Mouse (Mus musculus) kidney, postnatal 0 days (tissue): Measurements from ENCODE around the gene Klk1b8. TPM values are rescaled to one million over a fixed set of nuclear protein-coding genes. Genes with fewer than 3 reads are reported as not detected.
"Not testable (repeated sequence)": the region's sequence is repeated elsewhere in the genome, so short reads cannot be mapped to it uniquely, and the experiment has no call there.

Source experiments
- ATAC-seq: fragments of 200-750 bp; cut with Nextera tagmentation; replicated peaks from 2 replicates; pipeline ENCODE4 v1.8.0; 2017; ENCODE audit warnings: low read depth, moderate number of reproducible peaks, moderate TSS enrichment, moderate library complexity; ENCODE audit not compliant: low FRiP score
- DNase-seq: peaks from one replicate; pipeline ENCODE4 v3.0.0-alpha.2; 2016; ENCODE audit warnings: low spot score
- H3K27ac ChIP-seq: fragments of 300-500 bp; sonication (generic); 2 replicates; pipeline ENCODE4 v1.5.1; 2014; ENCODE audit warnings: mild to moderate bottlenecking
- H3K27me3 ChIP-seq: fragments of 300-500 bp; sonication (generic); 2 replicates; pipeline ENCODE4 v1.6.1; 2014; ENCODE audit warnings: low read length, mixed read lengths; ENCODE audit not compliant: insufficient read depth
- H3K36me3 ChIP-seq: fragments of 300-500 bp; sonication (generic); 2 replicates; pipeline ENCODE4 v1.6.1; 2014; ENCODE audit warnings: low read length, mixed read lengths; ENCODE audit not compliant: insufficient read depth
- H3K4me1 ChIP-seq: fragments of 300-500 bp; sonication (generic); replicated peaks from 2 replicates; pipeline ENCODE4 v1.6.1; 2014; ENCODE audit warnings: antibody characterized with exemption, low read length, mixed read lengths; ENCODE audit not compliant: insufficient read depth
- H3K4me2 ChIP-seq: fragments of 300-500 bp; sonication (generic); 2 replicates; pipeline ENCODE4 v1.6.1; 2014; ENCODE audit warnings: mild to moderate bottlenecking, low read length, moderate library complexity, mixed read lengths
- H3K4me3 ChIP-seq: fragments of 300-500 bp; sonication (generic); replicated peaks from 2 replicates; pipeline ENCODE4 v1.5.1; 2014; ENCODE audit warnings: low read depth, low read length
- H3K9ac ChIP-seq: fragments of 300-500 bp; sonication (generic); 2 replicates; pipeline ENCODE4 v1.6.1; 2014; ENCODE audit warnings: low read depth, low read length
- H3K9me3 ChIP-seq: fragments of 300-500 bp; sonication (generic); replicated peaks from 2 replicates; pipeline ENCODE4 v1.6.1; 2016; ENCODE audit warnings: low read length, inconsistent platforms, mixed read lengths
- CTCF ChIP-seq: IDR thresholded peaks from 2 replicates; pipeline ENCODE4 v1.5.1; 2016; ENCODE audit warnings: antibody characterized with exemption, low read depth, mild to moderate bottlenecking, moderate library complexity
- WGBS: fragments of 180-500 bp; shearing (Covaris S2); extraction: QIAGEN DNeasy Blood & Tissue Kit; methylation state at CpG from one replicate; pipeline ENCODE4 v1.1.7; 2014; 5-methylcytosine and 5-hydroxymethylcytosine counted together
- polyA plus RNA-seq: library from polyadenylated mRNA; unstranded; fragments of >200 nt; fragmentation: Nextera tagmentation; extraction: Ambion mirVana; gene quantifications from 2 replicates; pipeline ENCODE4 v1.2.1, GENCODE M21; 2015

The Klk1b8 gene
- polyA plus RNA-seq, 1 experiment from 2014 or later, result 0.18 TPM

DNA sequence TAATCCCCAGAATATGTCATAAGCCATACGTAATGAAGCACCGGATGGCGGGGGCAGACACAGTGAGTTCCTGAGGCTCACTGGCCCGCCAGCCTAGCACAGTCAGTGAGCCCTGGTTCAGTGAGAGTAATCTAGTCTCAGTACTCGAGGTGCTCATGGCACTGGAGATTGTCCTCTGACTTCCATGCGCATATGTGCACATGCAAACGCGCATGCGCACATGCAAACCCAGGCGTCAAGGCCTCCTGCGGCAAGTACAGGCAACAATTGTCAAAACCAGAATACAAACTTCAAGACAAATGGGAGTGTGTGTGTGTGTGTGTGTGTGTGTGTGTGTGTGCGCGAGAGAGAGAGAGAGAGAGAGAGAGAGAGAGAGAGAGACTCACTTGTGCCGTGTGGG, 13.9 kb upstream of the Klk1b8 start:
- TF ChIP-seq CTCF, result no peak
- no peak overlapping the region for H3K9ac ChIP-seq
- no peak overlapping the region for H3K27ac ChIP-seq
- no peaks in the 10 kb centered on the region for H3K9me3 ChIP-seq
- H3K36me3 ChIP-seq, result no peaks in the 10 kb centered on the region
- H3K4me1 ChIP-seq, result no peaks in the 10 kb centered on the region
- no peaks in the 10 kb centered on the region for H3K27me3 ChIP-seq
- no peak for ATAC-seq
- DNase-seq, result no peak
- H3K4me2 ChIP-seq, result no peak overlapping the region
- no peak overlapping the region for H3K4me3 ChIP-seq
- 82% methylated on average over 14 of the region's 14 CpGs for WGBS

DNA sequence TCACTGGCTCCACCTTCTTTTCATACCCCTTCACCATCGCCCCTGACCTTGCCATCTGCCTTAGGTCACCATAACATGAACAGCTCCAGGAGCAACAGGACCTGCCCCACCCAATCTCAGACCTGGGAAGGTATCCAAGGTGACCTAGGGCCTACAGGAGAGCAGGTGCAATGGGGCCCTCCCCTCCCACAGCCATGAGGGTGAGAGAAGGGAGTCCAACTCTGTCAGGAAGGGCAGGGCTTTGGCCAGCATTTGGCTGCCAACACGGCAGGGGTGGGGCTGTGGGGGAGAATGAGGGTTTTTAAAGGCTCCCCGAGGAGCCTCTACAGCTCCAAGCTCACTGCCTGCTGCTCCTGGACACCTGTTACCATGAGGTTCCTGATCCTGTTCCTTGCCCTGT, 8.2 kb upstream of the Klk1b8 start:
- H3K36me3 ChIP-seq, H3K27me3 ChIP-seq, ATAC-seq, DNase-seq, H3K4me1 ChIP-seq, H3K9ac ChIP-seq, H3K27ac ChIP-seq, H3K4me2 ChIP-seq, H3K9me3 ChIP-seq, H3K4me3 ChIP-seq: not testable (repeated sequence)
- WGBS, result 54% methylated on average over 3 of the region's 3 CpGs

- H3K4me1 ChIP-seq, result no peaks in the 10 kb centered on the region
- DNase-seq, result no peak
- no peak for TF ChIP-seq CTCF
- H3K27ac ChIP-seq, result no peak overlapping the region
- no peaks in the 10 kb centered on the region for H3K36me3 ChIP-seq
- no peak overlapping the region for H3K9ac ChIP-seq
- H3K4me3 ChIP-seq, result no peak overlapping the region
- 83% methylated on average over 3 of the region's 3 CpGs for WGBS
- H3K9me3 ChIP-seq, result no peaks in the 10 kb centered on the region
- ATAC-seq, result no peak
- H3K27me3 ChIP-seq, result no peaks in the 10 kb centered on the region
- H3K4me2 ChIP-seq, result no peak overlapping the region
Observed at GRCm38 (mm10) chr7:43944727-43945264, 5.7 kb upstream of the Klk1b8 start.

DNA sequence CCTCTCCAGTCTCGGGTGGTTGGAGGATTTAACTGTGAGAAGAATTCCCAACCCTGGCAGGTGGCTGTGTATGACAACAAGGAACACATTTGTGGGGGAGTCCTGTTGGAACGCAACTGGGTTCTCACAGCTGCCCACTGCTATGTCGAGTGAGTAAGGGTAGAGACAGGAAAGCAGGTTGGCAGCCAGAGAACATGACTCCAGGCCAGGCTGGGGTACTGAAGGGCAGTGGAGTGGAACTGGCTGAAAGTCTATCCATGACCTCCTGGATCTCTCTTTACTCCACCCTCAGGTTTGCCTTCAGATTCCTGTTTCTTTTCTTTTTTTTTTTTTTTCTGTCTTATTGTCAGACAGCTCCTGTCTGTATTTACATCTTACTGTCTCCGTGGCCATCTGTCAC, 2.2 kb downstream of the Klk1b8 start:
- WGBS, result 29% methylated on average over 4 of the region's 4 CpGs

GRCm38 (mm10) chr7:43966451-43966850, 16.0 kb downstream of the Klk1b8 start, which contains the start of gene Klk1b1:
Gene Klk1b1, plus strand, starts transcription at chr7:43966751.
- 65% methylated on average over 3 of the region's 3 CpGs for WGBS
- DNase-seq (no peak), ATAC-seq (no peak)
- TF ChIP-seq CTCF, result no peak
- Histone ChIP-seq H3K4me2 (no peak within 1 kb of the TSS), H3K4me1 (no peaks in the 10 kb centered on the region), H3K4me3 (no peak within 1 kb of the TSS), H3K27me3 (no peaks in the 10 kb centered on the region), H3K9ac (no peak within 1 kb of the TSS), H3K36me3 (no peaks in the 10 kb centered on the region), H3K27ac (no peak within 1 kb of the TSS), H3K9me3 (no peaks in the 10 kb centered on the region)

More for the DNA sequence above, 2.2 kb downstream of the Klk1b8 start:
- Histone ChIP-seq H3K4me2 (no peak overlapping the region), H3K36me3 (no peaks in the 10 kb centered on the region), H3K9ac (no peak overlapping the region), H3K9me3 (no peaks in the 10 kb centered on the region), H3K4me3 (no peak overlapping the region), H3K4me1 (no peaks in the 10 kb centered on the region), H3K27me3 (no peaks in the 10 kb centered on the region), H3K27ac (no peak overlapping the region)
- TF ChIP-seq CTCF, result no peak
- peak; percentile 36 for ATAC-seq
- peak; percentile 67 for DNase-seq

DNA sequence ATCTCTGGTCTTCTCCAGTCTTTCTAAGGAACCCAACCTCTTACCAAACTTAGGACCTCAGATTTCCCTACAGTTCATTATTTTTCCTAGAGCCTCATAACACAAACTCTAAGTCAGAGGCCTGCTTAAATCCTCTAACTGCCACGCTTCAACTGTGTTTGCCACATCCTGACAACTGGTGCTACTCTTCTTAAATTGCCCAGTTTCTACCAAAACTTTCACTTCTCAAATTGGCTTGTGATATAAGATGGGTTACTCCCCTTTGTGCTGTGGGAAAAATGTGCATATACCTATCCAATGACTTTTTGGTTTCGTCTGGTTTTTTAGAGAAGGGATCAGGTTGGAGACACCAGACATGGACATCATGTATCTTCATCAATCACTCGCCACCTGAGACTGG, 16.6 kb downstream of the Klk1b8 start:
- no peak for DNase-seq
- no peak overlapping the region for H3K4me3 ChIP-seq
- H3K4me2 ChIP-seq, result no peak overlapping the region
- H3K27ac ChIP-seq, result no peak overlapping the region
- no peaks in the 10 kb centered on the region for H3K36me3 ChIP-seq
- no peak for ATAC-seq
- H3K4me1 ChIP-seq, result no peaks in the 10 kb centered on the region
- no peak overlapping the region for H3K9ac ChIP-seq
- TF ChIP-seq CTCF, result no peak
- no peaks in the 10 kb centered on the region for H3K9me3 ChIP-seq
- no peaks in the 10 kb centered on the region for H3K27me3 ChIP-seq
- WGBS, result 75% methylated on average over 3 of the region's 3 CpGs

DNA sequence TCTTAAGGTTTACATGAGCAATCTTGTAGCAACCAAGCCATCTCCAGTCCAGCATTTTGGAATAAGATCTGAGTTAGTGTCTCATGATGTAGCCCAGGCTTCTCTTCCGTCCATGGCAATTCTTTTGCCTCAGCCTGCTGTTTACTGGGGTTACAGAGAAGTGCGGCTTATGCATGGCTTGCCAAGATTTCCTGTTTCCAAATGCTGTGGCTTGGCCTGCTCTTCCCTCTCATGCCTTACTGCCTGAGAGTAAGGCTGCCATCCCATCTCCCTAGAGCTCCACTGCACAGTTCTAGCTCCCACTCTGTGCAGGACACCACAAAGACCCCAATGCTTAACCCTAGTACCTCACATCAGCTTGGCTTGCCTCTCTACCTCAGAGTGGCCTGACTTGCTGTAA, 17.1 kb downstream of the Klk1b8 start:
- H3K4me1 ChIP-seq, result no peaks in the 10 kb centered on the region
- 87% methylated on average over 2 of the region's 2 CpGs for WGBS
- DNase-seq, result no peak
- H3K36me3 ChIP-seq, result no peaks in the 10 kb centered on the region
- no peak overlapping the region for H3K4me3 ChIP-seq
- H3K9ac ChIP-seq, result no peak overlapping the region
- H3K4me2 ChIP-seq, result no peak overlapping the region
- no peaks in the 10 kb centered on the region for H3K27me3 ChIP-seq
- H3K27ac ChIP-seq, result no peak overlapping the region
- no peak for TF ChIP-seq CTCF
- H3K9me3 ChIP-seq, result no peaks in the 10 kb centered on the region
- ATAC-seq, result no peak

- H3K27me3 ChIP-seq, H3K9ac ChIP-seq, H3K4me2 ChIP-seq, ATAC-seq, H3K4me3 ChIP-seq, H3K4me1 ChIP-seq, H3K9me3 ChIP-seq, H3K36me3 ChIP-seq, H3K27ac ChIP-seq, DNase-seq: not testable (repeated sequence)
- 77% methylated on average over 1 of the region's 1 CpGs for WGBS
Observed at GRCm38 (mm10) chr7:43975761-43976160, 25.3 kb downstream of the Klk1b8 start, which contains the start of gene Klk1b9. Gene Klk1b9, plus strand, starts transcription at chr7:43976061.
